Mouse (Mus musculus): Measurements from ENCODE around the gene Tmem98.

Gene Tmem98

DNA sequence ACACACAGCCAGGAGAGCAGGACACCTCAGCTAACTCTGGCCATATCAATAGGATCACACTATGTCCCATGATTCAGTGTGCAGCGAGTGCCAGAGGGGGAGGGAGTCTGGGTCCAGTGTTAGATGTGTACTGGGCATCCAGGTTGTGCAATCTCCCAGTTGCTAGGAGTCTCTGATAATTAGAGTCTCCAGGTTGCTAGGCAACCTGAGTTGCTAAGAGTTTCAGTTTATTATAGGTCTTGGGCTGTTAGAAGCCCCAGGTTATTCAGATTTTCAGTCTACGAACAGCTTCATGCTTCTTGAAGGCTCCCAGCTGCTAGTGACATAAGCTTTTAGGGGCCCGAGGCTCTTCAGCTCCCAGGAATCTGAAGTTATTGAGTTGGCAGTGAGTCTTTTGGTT, 43.0 kb downstream of the Tmem98 start:
- peak in 1 of 2 experiments; percentile 28 for DNase-seq (ENCODE audit: low spot score in 2 of 2)

DNA sequence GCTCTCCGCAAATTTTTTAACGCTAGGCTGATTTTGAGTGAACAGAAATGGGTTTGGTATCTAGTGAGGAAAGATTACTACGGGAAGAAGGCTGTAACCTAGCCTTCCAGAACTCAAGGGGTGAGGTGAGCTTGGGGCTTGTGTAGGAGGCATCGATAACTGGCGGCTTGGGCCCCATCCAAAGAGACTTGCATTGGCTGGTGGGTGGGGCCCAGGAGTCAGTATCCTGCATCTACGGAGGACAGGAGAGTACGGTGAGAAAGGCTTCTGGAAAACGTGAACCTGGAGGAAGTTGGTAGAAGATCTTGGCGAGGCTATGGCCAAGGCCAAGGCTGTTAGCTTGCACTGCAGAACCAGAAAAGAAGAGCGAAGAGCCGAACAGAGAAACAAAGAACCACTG, 44.5 kb downstream of the Tmem98 start:
- DNase-seq (ENCODE audit: low spot score in 2 of 2) = no peak

DNA sequence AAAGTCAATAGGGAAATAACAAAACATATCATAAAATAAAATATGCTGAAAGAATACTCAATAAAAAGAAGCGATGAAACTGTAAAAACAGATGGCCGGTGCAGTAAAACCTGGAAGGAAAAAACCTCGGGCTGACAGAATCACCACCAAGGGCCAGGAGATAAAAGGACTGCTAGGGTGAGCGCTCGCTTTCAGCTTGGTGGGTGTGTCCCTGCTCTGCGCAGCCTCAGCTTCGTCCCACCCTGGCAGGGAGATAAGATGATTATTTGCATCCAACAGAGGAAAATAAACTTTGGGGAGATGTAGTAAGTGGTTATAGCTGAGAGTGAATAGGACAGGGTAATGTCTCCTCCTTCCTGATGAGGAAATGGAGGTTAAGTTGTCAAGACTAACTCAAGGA, 44.9 kb downstream of the Tmem98 start:
- DNase-seq (ENCODE audit: low spot score in 2 of 2) = no peak

DNA sequence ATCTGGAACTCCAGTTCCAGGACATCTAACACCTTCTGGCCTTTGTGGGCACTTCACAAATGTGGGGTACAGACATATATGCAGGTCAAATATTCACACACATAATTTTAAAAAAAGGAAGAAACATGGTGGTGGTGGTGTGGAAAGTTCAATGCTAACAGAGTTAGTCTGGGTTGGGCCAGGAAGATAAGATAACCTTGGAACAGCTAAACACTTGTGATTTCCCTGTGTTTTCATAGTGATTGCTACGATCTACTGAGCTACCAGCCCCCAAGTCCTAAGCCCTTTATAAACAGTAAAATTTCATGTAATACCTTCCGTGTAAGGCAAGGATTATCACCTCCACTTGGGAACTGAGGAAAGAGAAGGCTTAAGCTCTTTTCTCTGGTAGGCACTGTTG, 46.9 kb downstream of the Tmem98 start:
- no peak for DNase-seq (ENCODE audit: low spot score in 2 of 2)

DNA sequence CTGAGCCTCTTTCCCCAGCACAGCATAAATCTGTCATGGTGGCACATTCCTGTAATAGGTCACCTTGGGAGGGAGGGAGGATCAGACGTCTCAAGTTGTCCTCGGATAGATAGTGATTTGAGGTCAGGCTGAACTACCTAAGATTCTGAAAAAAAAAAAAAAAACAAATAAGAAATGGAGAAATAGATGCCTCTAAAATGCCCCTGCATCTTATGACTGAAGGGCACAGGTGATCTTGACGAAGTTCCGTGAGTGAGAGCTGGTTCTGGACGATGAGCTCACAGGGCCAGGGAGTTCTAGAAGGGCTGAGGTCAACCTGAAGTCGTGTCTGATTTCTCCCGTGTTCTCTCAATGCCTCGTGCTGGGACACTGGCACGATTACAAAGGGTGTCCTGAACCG, 48.1 kb downstream of the Tmem98 start, which contains the start of gene Spaca3:
TSS of gene Spaca3 (plus strand) at position 301 of the 400 bp plus-strand sequence.
- DNase-seq (ENCODE audit: low spot score in 2 of 2) = no peak

DNA sequence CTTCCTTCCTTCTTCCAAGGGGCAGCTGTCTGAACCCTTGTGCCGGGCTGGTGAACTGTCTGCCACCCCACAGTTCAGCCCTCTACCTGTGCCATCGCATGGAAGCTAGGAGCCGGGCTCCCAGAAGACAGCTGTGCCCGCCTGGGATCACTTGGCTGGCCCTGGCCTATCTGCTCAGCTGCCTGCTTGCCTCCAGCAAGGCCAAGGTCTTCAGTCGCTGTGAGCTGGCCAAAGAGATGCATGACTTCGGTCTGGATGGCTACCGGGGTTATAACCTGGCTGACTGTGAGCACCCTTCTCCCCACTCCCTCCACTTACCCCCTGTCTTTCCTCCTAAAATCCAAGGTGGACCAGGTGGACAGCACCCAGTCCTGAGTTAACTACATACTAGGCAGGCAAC, 53.0 kb downstream of the Tmem98 start:
- DNase-seq (ENCODE audit: low spot score in 2 of 2) = no peak

DNA sequence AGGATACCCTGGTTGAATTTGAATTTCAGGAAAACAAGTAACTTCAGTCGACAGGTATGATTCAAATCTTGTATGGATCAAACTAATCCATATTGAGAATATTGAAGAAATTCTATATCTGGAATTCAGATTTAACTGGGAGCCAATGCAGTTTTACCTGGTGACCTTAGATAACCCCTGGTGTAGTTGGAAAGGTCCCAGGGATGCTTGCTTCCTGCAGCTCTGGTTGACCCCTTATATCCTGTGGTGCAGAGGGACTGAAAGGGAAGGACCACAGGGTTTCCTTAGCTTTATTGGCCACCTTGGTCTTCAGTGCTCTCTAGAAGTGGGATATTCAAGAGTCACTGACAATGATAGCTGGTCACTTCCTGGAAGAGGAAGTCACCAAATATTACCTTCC, 58.1 kb downstream of the Tmem98 start:
- no peak for DNase-seq (ENCODE audit: low spot score in 2 of 2)

All from right cerebral cortex, adult 2 months (tissue).